Mouse (Mus musculus) megakaryocyte, embryonic 14.5 days (primary cell): ENCODE measurements around the gene Camkv. TPM values are rescaled to one million over a fixed set of nuclear protein-coding genes. Genes with fewer than 3 reads are reported as not detected.
A peak's percentile ranks its signal among the peaks of the same experiment; 100 is the strongest.

Experiments used
- H3K27me3 ChIP-seq: replicated peaks from 2 replicates; pipeline ENCODE3; 2012; ENCODE audit warnings: inconsistent platforms
- H3K36me3 ChIP-seq: replicated peaks from 2 replicates; pipeline ENCODE3; 2012; ENCODE audit warnings: low read length, inconsistent platforms, mixed read lengths
- H3K4me1 ChIP-seq: 2 replicates; pipeline ENCODE4 v1.6.1; 2012; ENCODE audit warnings: inconsistent platforms
- H3K4me3 ChIP-seq: replicated peaks from 2 replicates; pipeline ENCODE3; 2012; ENCODE audit warnings: moderate library complexity, mild to moderate bottlenecking, inconsistent platforms
- H3K9me3 ChIP-seq: 2 replicates; pipeline ENCODE4 v1.6.1; 2012; ENCODE audit warnings: inconsistent platforms
- FLI1 ChIP-seq: IDR thresholded peaks from 2 replicates; pipeline ENCODE4 v1.6.1; 2012; ENCODE audit warnings: low read length, inconsistent platforms, mixed read lengths
- GATA1 ChIP-seq: IDR thresholded peaks from 3 replicates; pipeline ENCODE4 v1.6.1; 2012; ENCODE audit warnings: mixed read lengths, low read length, inconsistent platforms, borderline replicate concordance
- polyA plus RNA-seq: library from polyadenylated mRNA; stranded (reverse); fragments of >175 nt; gene quantifications from 2 replicates; pipeline ENCODE4 v1.2.3, GENCODE M21; 2012; ENCODE audit warnings: low replicate concordance; ENCODE audit not compliant: insufficient read depth

Camkv gene
- polyA plus RNA-seq, 1 experiment = not detected

DNA sequence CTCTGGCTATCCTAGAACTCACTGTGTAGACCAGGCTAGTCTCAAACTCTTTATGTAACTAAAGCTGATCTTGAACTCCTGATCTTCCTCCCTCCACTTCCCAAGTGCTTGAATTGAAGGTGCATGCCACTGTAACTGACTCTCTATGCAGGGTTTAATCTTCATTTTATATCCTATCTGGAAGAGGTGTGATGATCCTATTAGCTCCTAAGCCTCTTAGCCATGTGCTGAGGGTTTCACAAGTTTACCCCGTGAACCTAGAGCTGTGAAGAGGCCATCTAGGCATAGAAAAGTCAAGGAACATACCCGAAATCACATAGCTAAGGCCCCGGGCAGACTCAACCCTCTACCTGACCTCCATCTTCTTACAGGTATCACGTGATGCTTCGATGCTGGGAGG lies 16.0 kb upstream of the Camkv start:
- Histone ChIP-seq H3K36me3 (no peaks in the 10 kb centered on the region), H3K4me1 (peaks cover 22% of the 10 kb centered on the region), H3K27me3 (peaks cover 76% of the 10 kb centered on the region), H3K9me3 (no peaks in the 10 kb centered on the region), H3K4me3 (no peak overlapping the region)
- TF ChIP-seq GATA1 (no peak), FLI1 (no peak)

DNA sequence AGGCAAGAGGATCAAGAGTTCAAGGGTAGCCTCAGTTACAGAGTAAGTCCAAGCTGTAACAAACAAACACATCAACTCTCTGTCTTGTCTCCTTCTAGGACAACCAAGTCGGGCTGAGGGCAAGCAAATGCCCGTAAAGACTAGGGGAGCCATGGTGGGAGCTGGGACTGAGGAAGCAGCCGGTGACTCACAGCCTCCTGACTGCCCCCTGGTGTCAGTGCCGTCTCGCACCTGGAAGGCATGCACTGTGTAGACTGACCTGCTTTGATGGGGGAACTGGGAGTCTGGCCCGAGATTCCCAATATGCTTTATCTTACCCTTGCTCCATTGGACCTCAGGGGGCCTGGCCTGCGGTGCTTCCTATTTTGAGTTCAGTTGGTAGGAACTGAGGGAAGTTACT lies 12.5 kb upstream of the Camkv start:
- H3K36me3 ChIP-seq = no peaks in the 10 kb centered on the region
- H3K4me1 ChIP-seq = peaks cover 34% of the 10 kb centered on the region
- peaks cover 62% of the 10 kb centered on the region for H3K27me3 ChIP-seq
- H3K9me3 ChIP-seq = no peaks in the 10 kb centered on the region
- TF ChIP-seq GATA1 = no peak
- TF ChIP-seq FLI1 = no peak
- no peak overlapping the region for H3K4me3 ChIP-seq

DNA sequence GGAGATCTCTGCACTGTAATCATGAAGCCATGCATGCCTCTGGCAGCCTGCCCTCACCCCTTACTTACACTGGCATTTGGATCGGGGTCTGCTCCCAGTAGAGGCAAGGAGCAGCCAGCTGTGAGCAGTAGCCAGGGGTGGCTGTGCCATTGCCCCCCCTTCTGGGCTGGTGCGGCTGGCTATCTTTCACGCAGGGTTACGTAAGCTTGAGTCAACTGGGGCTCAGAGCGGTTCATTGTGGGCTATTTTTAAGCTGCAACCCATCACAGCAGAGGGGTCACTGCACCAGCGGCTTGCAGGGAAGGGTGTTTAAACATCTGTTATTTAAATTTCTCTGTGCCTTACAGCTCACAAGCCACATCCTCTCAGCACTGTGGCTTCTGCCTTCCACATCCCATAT lies 11.5 kb upstream of the Camkv start:
- Histone ChIP-seq H3K9me3 (no peaks in the 10 kb centered on the region), H3K4me1 (peaks cover 34% of the 10 kb centered on the region), H3K4me3 (peak overlapping the region; percentile 39), H3K36me3 (no peaks in the 10 kb centered on the region), H3K27me3 (peaks cover 62% of the 10 kb centered on the region)
- no peak for TF ChIP-seq GATA1
- TF ChIP-seq FLI1 = no peak

DNA sequence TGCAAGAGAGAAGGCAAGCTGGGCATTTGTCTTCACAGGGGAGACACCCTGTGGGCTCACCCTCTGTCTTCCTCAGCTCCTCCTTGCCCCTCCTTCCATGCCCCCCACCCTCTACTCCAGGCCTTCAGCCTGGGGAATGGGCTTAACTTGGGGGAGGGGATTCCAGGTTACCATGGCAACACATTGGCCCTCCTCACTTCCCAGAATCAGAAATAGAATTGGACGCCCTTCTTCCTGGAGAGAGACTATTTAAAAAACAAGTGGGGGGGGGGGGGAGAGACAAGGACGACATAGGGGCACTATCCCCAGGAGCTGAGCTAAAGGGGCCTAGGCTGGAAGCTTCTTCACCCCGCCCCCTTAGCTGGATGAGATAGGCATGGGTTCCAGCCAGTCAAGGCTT lies 10.2 kb upstream of the Camkv start:
- Histone ChIP-seq H3K9me3 (no peaks in the 10 kb centered on the region), H3K4me3 (no peak overlapping the region), H3K4me1 (peaks cover 34% of the 10 kb centered on the region), H3K27me3 (peaks cover 69% of the 10 kb centered on the region), H3K36me3 (no peaks in the 10 kb centered on the region)
- TF ChIP-seq FLI1 = no peak
- no peak for TF ChIP-seq GATA1

DNA sequence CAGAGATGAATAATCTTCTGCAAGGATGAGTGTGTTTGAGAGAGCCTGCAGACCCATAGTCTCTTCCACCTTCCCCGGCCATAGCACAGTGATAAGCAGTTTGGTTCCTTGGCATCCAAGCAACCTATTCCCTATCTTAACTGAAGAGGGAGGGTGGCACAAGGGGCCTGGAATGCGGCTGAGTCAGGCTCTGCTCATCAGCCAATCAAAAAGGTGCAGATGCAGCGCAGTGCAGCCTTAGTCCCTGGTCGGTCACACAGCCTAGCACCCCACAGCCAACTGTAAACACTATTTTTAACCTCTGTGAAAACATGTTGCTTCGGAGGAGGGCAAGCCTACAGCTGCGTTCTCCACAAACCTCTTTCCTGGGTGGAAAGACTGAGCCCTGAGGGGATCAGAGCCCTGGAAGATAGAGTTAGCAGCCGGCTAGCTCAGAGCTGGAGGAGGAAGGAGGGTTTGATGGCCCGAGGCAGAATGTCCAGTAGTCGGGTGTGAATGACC lies 8.5 kb upstream of the Camkv start:
- Histone ChIP-seq H3K4me1 (peaks cover 34% of the 10 kb centered on the region), H3K4me3 (no peak overlapping the region), H3K36me3 (no peaks in the 10 kb centered on the region), H3K9me3 (no peaks in the 10 kb centered on the region), H3K27me3 (peaks cover 75% of the 10 kb centered on the region)
- TF ChIP-seq GATA1 = no peak
- no peak for TF ChIP-seq FLI1

DNA sequence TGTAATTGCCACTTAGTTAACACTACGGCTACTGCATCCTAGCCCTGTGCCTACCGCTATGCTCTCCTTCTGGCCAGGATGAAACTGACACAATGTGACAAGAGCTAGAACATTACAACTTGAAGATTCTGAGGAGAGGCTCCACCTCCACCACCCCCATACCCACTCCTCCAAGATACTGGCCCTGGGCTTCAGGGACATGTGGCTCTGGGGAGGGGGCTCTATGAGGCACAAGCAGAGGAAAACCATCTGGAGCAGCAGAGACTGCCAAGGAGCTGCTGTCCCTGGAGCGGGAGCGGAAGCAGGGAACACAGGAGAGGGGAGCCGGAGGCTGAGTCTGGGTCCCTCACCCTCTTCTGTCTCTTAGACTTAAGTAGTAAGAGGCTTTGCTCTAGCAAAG lies 7.7 kb upstream of the Camkv start:
- H3K4me3 ChIP-seq = no peak overlapping the region
- peaks cover 82% of the 10 kb centered on the region for H3K27me3 ChIP-seq
- H3K9me3 ChIP-seq = no peaks in the 10 kb centered on the region
- H3K4me1 ChIP-seq = peaks cover 34% of the 10 kb centered on the region
- no peak for TF ChIP-seq FLI1
- no peak for TF ChIP-seq GATA1
- no peaks in the 10 kb centered on the region for H3K36me3 ChIP-seq

DNA sequence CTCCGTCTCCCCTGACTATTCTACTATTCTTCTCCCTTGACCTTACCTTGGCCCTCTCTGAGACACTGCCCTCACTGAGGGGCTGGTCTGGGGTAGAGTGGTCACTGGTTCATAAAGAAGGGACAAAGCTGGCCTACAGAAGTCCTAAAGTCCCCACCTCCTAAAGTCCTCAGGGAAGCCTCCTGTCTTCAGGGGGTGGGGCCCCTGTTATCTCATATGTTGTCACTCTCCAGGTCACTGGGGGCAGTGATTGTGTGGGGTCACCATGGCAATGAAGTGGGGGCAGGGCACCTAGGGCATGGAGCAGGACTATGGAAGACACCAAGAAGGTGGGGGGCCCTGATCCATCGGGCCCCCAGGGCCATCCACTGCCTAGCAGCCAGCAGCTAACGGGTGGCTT lies 7.3 kb upstream of the Camkv start, which contains the start of gene Actl11:
Gene Actl11 (plus strand): TSS at position 301 of the 400 bp plus-strand sequence.
- no peak within 1 kb of the TSS for H3K4me3 ChIP-seq
- H3K27me3 ChIP-seq = peaks cover 80% of the 10 kb centered on the region
- H3K36me3 ChIP-seq = no peaks in the 10 kb centered on the region
- H3K9me3 ChIP-seq = no peaks in the 10 kb centered on the region
- TF ChIP-seq GATA1 = no peak
- no peak for TF ChIP-seq FLI1
- H3K4me1 ChIP-seq = peaks cover 31% of the 10 kb centered on the region

DNA sequence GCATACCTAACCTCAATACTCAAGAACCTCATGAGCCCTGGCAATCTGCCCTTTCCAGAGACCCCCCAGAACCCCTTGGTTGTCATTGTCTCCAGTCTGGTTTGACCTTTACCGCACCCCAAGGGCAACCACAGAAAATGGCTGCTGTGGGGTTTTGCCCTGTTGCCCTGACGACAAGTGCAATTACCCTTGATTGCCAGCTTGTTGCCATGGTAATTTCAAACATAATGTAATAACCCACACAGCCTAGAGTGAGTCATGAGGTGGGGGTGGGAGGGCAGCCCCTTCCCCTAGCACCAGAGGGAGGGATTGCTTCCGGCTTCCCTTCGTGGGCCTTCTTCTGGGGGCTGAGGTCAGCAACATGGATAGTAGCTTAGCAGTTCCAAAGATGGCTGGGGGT lies 3.3 kb upstream of the Camkv start:
- H3K4me1 ChIP-seq = peaks cover 18% of the 10 kb centered on the region
- no peaks in the 10 kb centered on the region for H3K36me3 ChIP-seq
- H3K27me3 ChIP-seq = peaks cover 92% of the 10 kb centered on the region
- no peak overlapping the region for H3K4me3 ChIP-seq
- no peak for TF ChIP-seq FLI1
- no peak for TF ChIP-seq GATA1
- H3K9me3 ChIP-seq = no peaks in the 10 kb centered on the region

DNA sequence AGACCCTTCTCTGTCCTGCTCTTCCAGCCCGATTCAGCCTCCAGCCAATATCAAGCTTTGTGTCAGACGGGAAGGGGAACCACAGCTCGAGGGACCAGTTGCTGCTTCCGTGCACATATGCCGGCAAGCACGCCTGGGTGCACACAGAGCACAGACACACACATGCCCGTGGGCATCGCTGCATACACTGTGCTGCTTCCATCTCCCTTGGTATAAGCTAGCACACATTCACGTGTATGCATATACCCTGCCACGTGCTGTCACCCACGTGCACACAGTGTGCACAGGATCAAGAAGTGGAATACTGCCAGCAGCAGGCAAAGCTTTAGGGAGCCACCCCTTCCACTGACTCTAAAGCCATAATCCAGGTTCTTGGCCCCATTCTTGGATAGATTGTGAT lies 1.3 kb upstream of the Camkv start:
- H3K27me3 ChIP-seq = peaks cover 93% of the 10 kb centered on the region
- H3K4me1 ChIP-seq = peaks cover 19% of the 10 kb centered on the region
- H3K4me3 ChIP-seq = peak overlapping the region; percentile 73
- no peaks in the 10 kb centered on the region for H3K9me3 ChIP-seq
- H3K36me3 ChIP-seq = no peaks in the 10 kb centered on the region
- TF ChIP-seq GATA1 (no peak), FLI1 (no peak)

DNA sequence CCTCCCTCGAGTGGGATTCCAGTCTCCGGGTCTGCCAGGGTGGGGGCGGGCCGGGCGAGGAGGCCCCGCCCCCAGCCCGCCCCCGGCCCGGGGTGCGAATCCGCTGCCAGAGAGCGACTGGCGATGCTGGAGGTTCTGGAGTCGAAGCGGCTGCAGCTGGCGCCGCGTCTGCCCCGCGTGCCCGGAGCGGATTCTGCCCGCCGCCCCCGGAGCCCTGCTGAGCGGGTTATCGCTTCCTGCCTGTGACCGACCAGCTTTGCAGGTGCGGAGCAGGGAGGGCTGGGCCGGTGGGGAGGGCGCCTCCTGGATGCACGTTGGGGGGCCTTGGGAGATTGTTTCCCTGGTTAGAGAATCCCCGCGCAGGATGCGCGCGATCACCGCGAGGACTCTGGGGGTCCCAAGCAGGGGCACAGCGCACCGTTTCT lies 328 bp downstream of the Camkv start:
- Histone ChIP-seq H3K4me3 (peak overlapping the region; percentile 81), H3K36me3 (no peaks in the 10 kb centered on the region), H3K4me1 (peaks cover 19% of the 10 kb centered on the region), H3K9me3 (no peaks in the 10 kb centered on the region), H3K27me3 (peaks cover 93% of the 10 kb centered on the region)
- TF ChIP-seq GATA1 = no peak
- TF ChIP-seq FLI1 = no peak

DNA sequence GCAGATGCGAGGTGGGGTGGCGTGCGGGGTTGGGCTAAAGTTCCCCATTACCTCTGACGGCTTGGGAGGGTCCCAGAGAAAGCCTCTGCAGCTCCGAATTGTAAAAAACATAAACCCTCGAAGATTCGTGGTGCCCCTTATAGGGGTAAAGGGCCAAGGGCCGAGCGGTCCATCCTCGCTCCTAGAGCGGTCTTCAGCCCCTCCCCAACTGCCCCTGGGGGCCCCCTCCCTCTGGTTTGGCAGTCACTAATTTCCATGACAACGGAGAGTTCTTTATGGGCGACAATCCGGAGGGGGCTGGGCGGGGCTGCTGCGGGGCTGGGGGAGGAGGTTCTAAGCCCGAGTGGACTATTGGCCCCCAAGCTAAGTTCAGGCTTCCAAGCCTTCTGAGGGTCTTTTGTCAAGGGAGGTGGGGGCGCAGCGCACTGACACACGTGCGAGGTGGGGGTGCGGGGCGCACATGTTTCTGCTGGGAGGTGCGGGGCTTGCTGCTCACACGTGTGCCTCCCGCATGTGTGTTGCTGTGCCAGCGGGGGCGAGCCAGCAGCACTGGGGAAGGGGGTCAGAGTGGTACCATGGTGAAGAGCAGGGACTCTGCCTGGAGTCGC lies 845 bp downstream of the Camkv start:
- H3K27me3 ChIP-seq = peaks cover 93% of the 10 kb centered on the region
- TF ChIP-seq FLI1 (no peak), GATA1 (no peak)
- no peaks in the 10 kb centered on the region for H3K9me3 ChIP-seq
- no peaks in the 10 kb centered on the region for H3K36me3 ChIP-seq
- H3K4me1 ChIP-seq = peaks cover 19% of the 10 kb centered on the region
- peak overlapping the region; percentile 81 for H3K4me3 ChIP-seq
